ENCODE assay signal across 7 mouse cellular contexts in the genomic region with DNA sequence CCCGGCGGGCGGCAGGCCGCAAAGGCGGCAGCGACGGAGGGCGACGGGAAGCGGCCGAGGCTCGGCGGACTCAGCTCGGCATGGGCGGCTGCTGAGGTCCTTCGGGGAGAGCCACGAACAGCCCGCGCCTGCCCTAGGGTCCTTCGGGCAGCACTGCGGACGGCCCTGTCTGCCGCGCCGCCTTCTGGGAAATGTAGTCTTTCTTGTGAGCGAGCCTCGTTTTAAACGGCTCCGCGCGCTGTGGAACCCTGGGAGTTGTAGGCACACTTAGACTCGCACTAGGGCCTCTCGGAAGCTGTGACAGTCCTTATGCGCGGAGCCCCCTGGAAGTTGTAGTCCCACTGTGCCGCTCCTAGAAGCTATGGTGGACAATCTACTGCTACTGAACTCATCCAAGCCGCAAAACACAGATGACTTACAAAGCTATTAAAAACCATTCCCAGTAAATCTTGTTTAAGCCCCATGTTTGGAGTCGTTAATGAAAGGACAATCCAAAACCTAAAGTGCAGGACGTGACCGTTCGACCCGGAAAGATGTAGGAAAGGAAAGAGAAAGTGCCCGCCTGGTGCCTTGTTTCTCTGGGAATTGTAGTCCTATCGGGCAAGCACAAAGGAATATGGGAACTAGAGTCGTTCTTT. TPM values are rescaled to one million over a fixed set of nuclear protein-coding genes. Genes with fewer than 3 reads are reported as not detected.
DNase-seq lines count a peak whose midpoint lies in the region; ATAC-seq lines count a peak whose summit lies in the region.

A gene (minus strand): TSS at position 129 of the 638 bp plus-strand sequence.

- DNase-seq in adrenal gland, postnatal 25 days: peak; percentile 95
- DNase-seq in heart, adult 11 months: peak; percentile 100
- peak; percentile 99 for DNase-seq in kidney, adult 18-20 months
- DNase-seq in limb, embryonic 11.5 days (ENCODE audit: low spot score): peak; percentile 100
- peak; percentile 99 for DNase-seq in midbrain, embryonic 14.5 days
- DNase-seq in spleen, adult 18-20 months: peak; percentile 96 to 98

- no peaks in the 10 kb centered on the region for H3K27me3 ChIP-seq in embryonic facial prominence, embryonic 12.5 days
- no peaks in the 10 kb centered on the region for H3K27me3 ChIP-seq in limb, embryonic 11.5 days (ENCODE audit: control insufficient read depth, insufficient read depth, low read length)
- H3K27me3 ChIP-seq in midbrain, embryonic 14.5 days (ENCODE audit: control insufficient read depth, insufficient read depth, low read length): no peaks in the 10 kb centered on the region

- peak within 1 kb of the TSS; percentile 90 for H3K4me3 ChIP-seq in embryonic facial prominence, embryonic 12.5 days
- H3K4me3 ChIP-seq in limb, embryonic 11.5 days (ENCODE audit: low read depth, low read length): peak within 1 kb of the TSS; percentile 86
- H3K4me3 ChIP-seq in midbrain, embryonic 14.5 days (replicated peaks; ENCODE audit: low read depth, low read length): peak within 1 kb of the TSS; percentile 80

- peak within 1 kb of the TSS; percentile 97 for H3K4me2 ChIP-seq in embryonic facial prominence, embryonic 12.5 days (replicated peaks)
- peak within 1 kb of the TSS; percentile 95 for H3K4me2 ChIP-seq in limb, embryonic 11.5 days (ENCODE audit: low read depth, severe bottlenecking)
- H3K4me2 ChIP-seq in midbrain, embryonic 14.5 days (ENCODE audit: low read length): peak within 1 kb of the TSS; percentile 96

- peak within 1 kb of the TSS; percentile 60; the same call in 1 of the 2 replicates for H3K27ac ChIP-seq in embryonic facial prominence, embryonic 12.5 days
- no peak within 1 kb of the TSS for H3K27ac ChIP-seq in limb, embryonic 11.5 days (replicated peaks; ENCODE audit: low read depth, low read length)
- peak within 1 kb of the TSS; percentile 75 for H3K27ac ChIP-seq in midbrain, embryonic 14.5 days (replicated peaks; ENCODE audit: low read depth, low read length)

- H3K36me3 ChIP-seq in embryonic facial prominence, embryonic 12.5 days: peaks cover 21% of the 10 kb centered on the region
- peaks cover 9% of the 10 kb centered on the region; the same call in 1 of the 2 replicates for H3K36me3 ChIP-seq in limb, embryonic 11.5 days (ENCODE audit: control insufficient read depth, insufficient read depth, low read length)
- H3K36me3 ChIP-seq in midbrain, embryonic 14.5 days (ENCODE audit: control insufficient read depth, insufficient read depth, low read length): peaks cover 19% of the 10 kb centered on the region

- under 1% methylated on average over 45 of the region's 45 CpGs for WGBS in embryonic facial prominence, embryonic 12.5 days
- WGBS in limb, embryonic 11.5 days: under 1% methylated on average over 45 of the region's 45 CpGs
- under 1% methylated on average over 45 of the region's 45 CpGs for WGBS in midbrain, embryonic 14.5 days

- ATAC-seq in embryonic facial prominence, embryonic 12.5 days (ENCODE audit: insufficient number of reproducible peaks, insufficient read depth, low FRiP score, low TSS enrichment): peak; percentile 95
- ATAC-seq in limb, embryonic 11.5 days (ENCODE audit: insufficient number of reproducible peaks, low FRiP score, low TSS enrichment, low read depth): peak; percentile 92
- peak; percentile 94 for ATAC-seq in midbrain, embryonic 14.5 days (ENCODE audit: low FRiP score, low TSS enrichment)

- H3K9ac ChIP-seq in embryonic facial prominence, embryonic 12.5 days: peak within 1 kb of the TSS; percentile 88
- H3K9ac ChIP-seq in limb, embryonic 11.5 days (ENCODE audit: low read length): peak within 1 kb of the TSS; percentile 82
- peak within 1 kb of the TSS; percentile 77 for H3K9ac ChIP-seq in midbrain, embryonic 14.5 days (replicated peaks; ENCODE audit: low read length)

- peaks cover 22% of the 10 kb centered on the region for H3K4me1 ChIP-seq in embryonic facial prominence, embryonic 12.5 days
- peaks cover 10% of the 10 kb centered on the region for H3K4me1 ChIP-seq in limb, embryonic 11.5 days (ENCODE audit: control insufficient read depth, insufficient read depth, low read length)
- H3K4me1 ChIP-seq in midbrain, embryonic 14.5 days (ENCODE audit: control insufficient read depth, insufficient read depth, low read length): peaks cover 17% of the 10 kb centered on the region

- H3K9me3 ChIP-seq in embryonic facial prominence, embryonic 12.5 days: no peaks in the 10 kb centered on the region
- H3K9me3 ChIP-seq in limb, embryonic 11.5 days (ENCODE audit: control insufficient read depth, low read length): no peaks in the 10 kb centered on the region
- no peaks in the 10 kb centered on the region for H3K9me3 ChIP-seq in midbrain, embryonic 14.5 days (ENCODE audit: control insufficient read depth, low read length)

RNA-seq across cellular contexts. Expression of the gene that starts here (rescaled TPM):
- 120 and 128 TPM in 2 replicates for total RNA-seq in adrenal gland, postnatal 25 days (2021)
- 81.9 and 82.9 TPM in 2 replicates for polyA plus RNA-seq in embryonic facial prominence, embryonic 12.5 days (2016; fragmentation: Nextera tagmentation; extraction: Ambion mirVana)
- 60.3 and 66.8 TPM in 2 replicates for polyA plus RNA-seq in limb, embryonic 11.5 days (2014; fragmentation: Nextera tagmentation; extraction: Ambion mirVana)
- 51.6 and 51.8 TPM in 2 replicates for polyA plus RNA-seq in midbrain, embryonic 14.5 days (2014; fragmentation: Nextera tagmentation; extraction: Ambion mirVana)
